ENCODE assay signal across 19 mouse cellular contexts in the genomic region with DNA sequence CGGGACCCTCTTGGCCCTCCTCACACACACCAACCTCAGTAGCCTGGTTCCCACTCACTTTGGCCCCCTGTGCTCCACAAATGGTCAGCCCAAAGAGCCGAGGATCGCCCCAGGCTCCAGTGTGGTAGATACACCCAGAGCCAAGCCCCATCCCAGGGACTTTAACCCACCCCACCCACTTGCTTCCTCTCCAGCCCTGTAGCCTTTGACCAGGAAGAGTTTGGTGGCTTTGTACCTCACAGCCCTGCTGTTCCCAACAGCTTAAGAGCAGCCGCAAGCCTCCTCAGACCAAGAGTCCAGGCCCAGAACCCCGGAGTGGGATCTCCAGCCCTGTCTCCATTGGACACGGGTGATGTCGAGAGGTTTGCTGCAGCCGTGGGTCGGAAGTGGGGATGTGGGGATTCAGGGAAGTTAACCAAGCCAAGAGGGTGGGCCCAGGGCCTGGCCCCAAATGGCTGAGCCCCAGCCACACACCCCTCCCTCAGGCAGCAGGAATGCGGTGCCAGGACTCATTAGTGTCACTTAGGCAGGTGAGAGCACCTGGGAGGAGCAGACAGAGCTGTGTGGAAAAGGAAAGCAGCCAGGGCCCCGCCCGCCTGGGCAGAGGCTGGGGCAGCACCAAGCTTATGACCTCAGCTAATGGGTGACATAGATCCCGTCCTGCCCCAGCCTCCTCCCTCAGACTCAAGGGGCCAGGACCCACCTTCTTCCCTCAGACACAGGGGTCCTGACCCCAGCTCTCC. TPM values are rescaled to one million over a fixed set of nuclear protein-coding genes. Genes with fewer than 3 reads are reported as not detected.
DNase-seq lines count a peak whose midpoint lies in the region; ATAC-seq and TF ChIP-seq lines count a peak whose summit lies in the region.
"Had no signal": no experiment of that assay in that cellular context is flagged by ENCODE, and none has a peak within 500 bp of the region (broad histone marks: within the 10 kb centered on the region; RNA-seq: fewer than 3 reads in every experiment).

No protein-coding gene starts in this region.

- no peak for ATAC-seq in kidney, embryonic 16.5 days (ENCODE audit: low FRiP score, low TSS enrichment)
- peak; percentile 74 for ATAC-seq in intestine, postnatal 0 days
- peak; percentile 74 for ATAC-seq in stomach, postnatal 0 days (ENCODE audit: low FRiP score, low TSS enrichment)
- no peak for ATAC-seq in forebrain, embryonic 14.5 days

- H3K4me1 ChIP-seq in kidney, adult 2 months (ENCODE audit: control insufficient read depth, insufficient read depth, low read length) = no peaks in the 10 kb centered on the region
- H3K4me1 ChIP-seq in kidney, embryonic 16.5 days (ENCODE audit: insufficient read depth, low read length) = peaks cover 7% of the 10 kb centered on the region; the same call in 1 of the 2 replicates
- H3K4me1 ChIP-seq in intestine, postnatal 0 days (replicated peaks; ENCODE audit: control insufficient read depth, insufficient read depth, low read length) = no peaks in the 10 kb centered on the region
- no peaks in the 10 kb centered on the region for H3K4me1 ChIP-seq in stomach, postnatal 0 days (replicated peaks; ENCODE audit: control insufficient read depth, insufficient read depth)
- H3K4me1 ChIP-seq in midbrain, embryonic 10.5 days = peaks cover 17% of the 10 kb centered on the region
- peaks cover 12% of the 10 kb centered on the region for H3K4me1 ChIP-seq in forebrain, embryonic 14.5 days (ENCODE audit: control insufficient read depth, insufficient read depth, low read length)

- no peaks in the 10 kb centered on the region for H3K36me3 ChIP-seq in kidney, adult 2 months (ENCODE audit: control insufficient read depth, insufficient read depth, low read length)
- H3K36me3 ChIP-seq in kidney, embryonic 16.5 days (ENCODE audit: insufficient read depth, low read length) = no peaks in the 10 kb centered on the region
- H3K36me3 ChIP-seq in intestine, postnatal 0 days (ENCODE audit: control insufficient read depth, insufficient read depth) = 0 out of 2 replicates have a peak, but pooled peaks cover 5% of the 10 kb centered on the region
- no peaks in the 10 kb centered on the region for H3K36me3 ChIP-seq in stomach, postnatal 0 days (ENCODE audit: control insufficient read depth, insufficient read depth, low read length)
- no peaks in the 10 kb centered on the region for H3K36me3 ChIP-seq in midbrain, embryonic 10.5 days
- H3K36me3 ChIP-seq in forebrain, embryonic 14.5 days (ENCODE audit: control insufficient read depth, insufficient read depth, low read length) = no peaks in the 10 kb centered on the region
- H3K36me3 ChIP-seq: limb, embryonic 12.5 days had no signal

- TF ChIP-seq POLR2A in kidney, adult 2 months (IDR thresholded peaks at IDR 0.05; ENCODE audit: low read depth, low read length) = no peak

- peak; percentile 66 for DNase-seq in kidney, adult 2 months
- DNase-seq in lung, postnatal 10 days = peak; percentile 68
- peak; percentile 73 for DNase-seq in stomach, postnatal 0 days (ENCODE audit: low spot score)
- DNase-seq in midbrain, embryonic 10.5 days (ENCODE audit: low spot score) = no peak
- DNase-seq in forebrain, embryonic 14.5 days (ENCODE audit: low spot score) = no peak
- DNase-seq in thymus, adult 18-20 months = no peak
- DNase-seq: cerebellum, postnatal 25 days; heart, adult 11 months; retina, postnatal 1 day; thymus, postnatal 36 days had no signal

- no peaks in the 10 kb centered on the region for H3K27me3 ChIP-seq in kidney, adult 2 months (replicated peaks; ENCODE audit: control insufficient read depth, insufficient read depth, low read length)
- peaks cover 14% of the 10 kb centered on the region; the same call in 1 of the 2 replicates for H3K27me3 ChIP-seq in kidney, embryonic 16.5 days (ENCODE audit: insufficient read depth, low read length)
- no peaks in the 10 kb centered on the region for H3K27me3 ChIP-seq in intestine, postnatal 0 days (replicated peaks; ENCODE audit: control insufficient read depth, insufficient read depth, low read length)
- H3K27me3 ChIP-seq in stomach, postnatal 0 days (ENCODE audit: control insufficient read depth, insufficient read depth, low read length) = no peaks in the 10 kb centered on the region
- peaks cover 55% of the 10 kb centered on the region for H3K27me3 ChIP-seq in midbrain, embryonic 10.5 days (ENCODE audit: low read depth, poor library complexity, severe bottlenecking)
- H3K27me3 ChIP-seq in forebrain, embryonic 14.5 days (replicated peaks; ENCODE audit: control insufficient read depth, insufficient read depth, low read length) = peaks cover 8% of the 10 kb centered on the region; the same call in 1 of the 2 replicates

- no peak overlapping the region for H3K9ac ChIP-seq in kidney, embryonic 16.5 days (replicated peaks; ENCODE audit: low read length)
- peak overlapping the region; percentile 63 for H3K9ac ChIP-seq in intestine, postnatal 0 days (ENCODE audit: low read depth, low read length)
- peak overlapping the region; percentile 41; the same call in 1 of the 2 replicates for H3K9ac ChIP-seq in stomach, postnatal 0 days (ENCODE audit: low read length)
- no peak overlapping the region for H3K9ac ChIP-seq in forebrain, embryonic 14.5 days (ENCODE audit: low read length)
- H3K9ac ChIP-seq: hindbrain, embryonic 14.5 days; limb, embryonic 12.5 days had no signal

- 0 out of 2 replicates have a peak, but pooled peaks cover 5% of the 10 kb centered on the region for H3K9me3 ChIP-seq in kidney, embryonic 16.5 days (ENCODE audit: low read length)
- no peaks in the 10 kb centered on the region for H3K9me3 ChIP-seq in intestine, postnatal 0 days (ENCODE audit: control insufficient read depth)
- no peaks in the 10 kb centered on the region for H3K9me3 ChIP-seq in stomach, postnatal 0 days (ENCODE audit: control insufficient read depth, low read length)
- H3K9me3 ChIP-seq in midbrain, embryonic 10.5 days (replicated peaks) = peaks cover 7% of the 10 kb centered on the region; the same call in 1 of the 2 replicates
- no peaks in the 10 kb centered on the region for H3K9me3 ChIP-seq in forebrain, embryonic 14.5 days (replicated peaks; ENCODE audit: control insufficient read depth, low read length)

- no peak for TF ChIP-seq EP300 in stomach, postnatal 0 days (optimal IDR thresholded peaks at IDR 0.05)

- peak overlapping the region; percentile 7; the same call in 1 of the 2 replicates for H3K27ac ChIP-seq in kidney, adult 2 months (ENCODE audit: insufficient read depth, low read depth, low read length)
- H3K27ac ChIP-seq in kidney, embryonic 16.5 days (ENCODE audit: low read length) = no peak overlapping the region
- H3K27ac ChIP-seq in intestine, postnatal 0 days (ENCODE audit: low read depth, low read length) = peak overlapping the region; percentile 98
- peak overlapping the region; percentile 87 for H3K27ac ChIP-seq in stomach, postnatal 0 days (replicated peaks)
- H3K27ac ChIP-seq in midbrain, embryonic 10.5 days (replicated peaks) = no peak overlapping the region
- H3K27ac ChIP-seq in forebrain, embryonic 14.5 days (ENCODE audit: low read depth, low read length) = no peak overlapping the region
- H3K27ac ChIP-seq: hindbrain, embryonic 14.5 days; limb, embryonic 12.5 days had no signal

- 63% methylated on average over 13 of the region's 13 CpGs for WGBS in kidney, adult 2 months
- 63% methylated on average over 13 of the region's 13 CpGs for WGBS in kidney, embryonic 16.5 days
- 28% methylated on average over 13 of the region's 13 CpGs for WGBS in intestine, postnatal 0 days
- 43% methylated on average over 13 of the region's 13 CpGs for WGBS in stomach, postnatal 0 days
- 73% methylated on average over 13 of the region's 13 CpGs for WGBS in midbrain, embryonic 10.5 days
- 66% methylated on average over 13 of the region's 13 CpGs for WGBS in forebrain, embryonic 14.5 days

- H3K4me2 ChIP-seq in kidney, embryonic 16.5 days (replicated peaks; ENCODE audit: low read depth, low read length) = no peak overlapping the region
- peak overlapping the region; percentile 69 for H3K4me2 ChIP-seq in intestine, postnatal 0 days (replicated peaks; ENCODE audit: low read depth)
- peak overlapping the region; percentile 40 for H3K4me2 ChIP-seq in stomach, postnatal 0 days (replicated peaks; ENCODE audit: low read depth)
- H3K4me2 ChIP-seq in forebrain, embryonic 14.5 days (ENCODE audit: low read length) = no peak overlapping the region
- H3K4me2 ChIP-seq: hindbrain, embryonic 14.5 days; limb, embryonic 12.5 days; midbrain, embryonic 11.5 days had no signal

- no peak for TF ChIP-seq CTCF in kidney, adult 2 months (conservative IDR thresholded peaks at IDR 0.05; ENCODE audit: insufficient read depth, insufficient read length, low read depth, low read length)
- no peak for TF ChIP-seq CTCF in intestine, postnatal 0 days (IDR thresholded peaks at IDR 0.05; ENCODE audit: low read depth)
- no peak for TF ChIP-seq CTCF in stomach, postnatal 0 days (IDR thresholded peaks at IDR 0.05; ENCODE audit: low read depth)

- peak overlapping the region; percentile 26; the same call in 1 of the 2 replicates for H3K4me3 ChIP-seq in kidney, adult 2 months (ENCODE audit: insufficient read depth, low read depth, low read length)
- H3K4me3 ChIP-seq in kidney, embryonic 16.5 days (ENCODE audit: low read length) = no peak overlapping the region
- peak overlapping the region; percentile 50 for H3K4me3 ChIP-seq in intestine, postnatal 0 days (ENCODE audit: low read depth, low read length)
- H3K4me3 ChIP-seq in stomach, postnatal 0 days (ENCODE audit: low read depth, low read length) = peak overlapping the region; percentile 17
- no peak overlapping the region for H3K4me3 ChIP-seq in midbrain, embryonic 10.5 days
- H3K4me3 ChIP-seq in forebrain, embryonic 14.5 days (ENCODE audit: low read depth, low read length) = no peak overlapping the region
- H3K4me3 ChIP-seq: limb, embryonic 12.5 days had no signal

RNA-seq across cellular contexts. Expression of a gene that starts 2.5 kb away (rescaled TPM):
- polyA plus RNA-seq in kidney, adult 2 months (2012; rRNA removed) = 8.5 and 12.4 TPM in 2 replicates
- 1.7 and 2.0 TPM in 2 replicates for polyA plus RNA-seq in kidney, embryonic 16.5 days (2015; fragmentation: Nextera tagmentation; extraction: Ambion mirVana)
- polyA plus RNA-seq in intestine, postnatal 0 days (2015; fragmentation: Nextera tagmentation; extraction: Ambion mirVana) = 114 and 141 TPM in 2 replicates
- 28.1 and 28.4 TPM in 2 replicates for polyA plus RNA-seq in stomach, postnatal 0 days (2015; fragmentation: Nextera tagmentation; extraction: Ambion mirVana)
- 1.0 and 1.1 TPM in 2 replicates for polyA plus RNA-seq in midbrain, embryonic 10.5 days (2016; fragmentation: Nextera tagmentation; extraction: Ambion mirVana)
- polyA plus RNA-seq in forebrain, embryonic 14.5 days (2014; fragmentation: Nextera tagmentation; extraction: Ambion mirVana) = 0.74 and 1.1 TPM in 2 replicates

RNA-seq across cellular contexts. Expression of a gene that starts 40.4 kb away (rescaled TPM):
- polyA plus RNA-seq in kidney, adult 2 months (2012; rRNA removed) = not detected in 2 replicates
- polyA plus RNA-seq in kidney, embryonic 16.5 days (2015; fragmentation: Nextera tagmentation; extraction: Ambion mirVana) = not detected in 2 replicates
- polyA plus RNA-seq in intestine, postnatal 0 days (2015; fragmentation: Nextera tagmentation; extraction: Ambion mirVana) = not detected in 2 replicates
- not detected in 2 replicates for polyA plus RNA-seq in stomach, postnatal 0 days (2015; fragmentation: Nextera tagmentation; extraction: Ambion mirVana)
- polyA plus RNA-seq in midbrain, embryonic 10.5 days (2016; fragmentation: Nextera tagmentation; extraction: Ambion mirVana) = not detected in 2 replicates
- not detected in 2 replicates for polyA plus RNA-seq in forebrain, embryonic 14.5 days (2014; fragmentation: Nextera tagmentation; extraction: Ambion mirVana)
- polyA plus RNA-seq: embryonic facial prominence, embryonic 11.5 days; forebrain, embryonic 11.5 days; heart, embryonic 16.5 days; hindbrain, embryonic 14.5 days; limb, embryonic 12.5 days; liver, embryonic 16.5 days; midbrain, embryonic 11.5 days had no signal

Comparison
In these comparisons a context has a peak if more than half of its experiments do, and no peak if none do; other contexts are left out.
1. H3K27ac ChIP-seq: peak in kidney, adult 2 months (single experiment), intestine, postnatal 0 days (single experiment) and stomach, postnatal 0 days (single experiment); none in kidney, embryonic 16.5 days (single experiment), midbrain, embryonic 10.5 days (single experiment) and forebrain, embryonic 14.5 days (single experiment).
2. H3K4me3 ChIP-seq: peak in kidney, adult 2 months (single experiment), intestine, postnatal 0 days (single experiment) and stomach, postnatal 0 days (single experiment); none in kidney, embryonic 16.5 days (single experiment), midbrain, embryonic 10.5 days (single experiment) and forebrain, embryonic 14.5 days (single experiment).
3. DNase-seq: peak in kidney, adult 2 months (single experiment), lung, postnatal 10 days (single experiment) and stomach, postnatal 0 days (single experiment); none in midbrain, embryonic 10.5 days (single experiment), forebrain, embryonic 14.5 days (single experiment) and thymus, adult 18-20 months (0 of 2).
4. ATAC-seq: peak in intestine, postnatal 0 days (single experiment) and stomach, postnatal 0 days (single experiment); none in kidney, embryonic 16.5 days (single experiment) and forebrain, embryonic 14.5 days (single experiment).
5. H3K4me2 ChIP-seq: peak in intestine, postnatal 0 days (single experiment) and stomach, postnatal 0 days (single experiment); none in kidney, embryonic 16.5 days (single experiment) and forebrain, embryonic 14.5 days (single experiment).
6. H3K9ac ChIP-seq: peak in intestine, postnatal 0 days (single experiment) and stomach, postnatal 0 days (single experiment); none in kidney, embryonic 16.5 days (single experiment) and forebrain, embryonic 14.5 days (single experiment).